Mouse (Mus musculus): Measurements from ENCODE around the gene Gm28305.

GRCm38 (mm10) chr9:104109151-104109550 lies 68.7 kb downstream of the Gm28305 start:
- TF ChIP-seq GATA1 (IDR thresholded peaks at IDR 0.05; ENCODE audit: borderline replicate concordance, low read length) (no peak), CTCF (IDR thresholded peaks at IDR 0.05; ENCODE audit: low read depth, low read length) (no peak)

Measured in G1E (cell line).